Mouse (Mus musculus) myocyte (in vitro differentiated cells): ENCODE results near the gene Lypd6b. TPM values are rescaled to one million over a fixed set of nuclear protein-coding genes. Genes with fewer than 3 reads are reported as not detected.

ENCODE experiments used
- H3K27me3 ChIP-seq: one replicate; pipeline ENCODE4 v1.6.1; 2011; ENCODE audit not compliant: control insufficient read depth, insufficient read depth, insufficient read length
- H3K36me3 ChIP-seq: one replicate; pipeline ENCODE4 v1.6.1; 2011; ENCODE audit not compliant: control insufficient read depth, insufficient read depth
- H3K4me2 ChIP-seq: one replicate; pipeline ENCODE4 v1.6.1; 2011; ENCODE audit warnings: low read depth, control low read depth
- H3K4me3 ChIP-seq: one replicate; pipeline ENCODE4 v1.5.1; 2011; ENCODE audit warnings: mild to moderate bottlenecking, control low read depth, moderate library complexity
- H3K79me2 ChIP-seq: one replicate; pipeline ENCODE4 v1.6.1; 2011; ENCODE audit not compliant: control insufficient read depth, insufficient read depth
- H3ac ChIP-seq: one replicate; pipeline ENCODE4 v1.6.1; 2011; ENCODE audit not compliant: control insufficient read depth, insufficient read length
- CEBPB ChIP-seq: IDR thresholded peaks from 2 replicates; pipeline ENCODE4 v1.6.1; 2011; ENCODE audit warnings: mild to moderate bottlenecking, moderate library complexity; ENCODE audit not compliant: poor library complexity, insufficient read depth, severe bottlenecking
- E2F4 ChIP-seq: IDR thresholded peaks from one replicate; pipeline ENCODE4 v1.6.1; 2011; ENCODE audit warnings: mild to moderate bottlenecking, control low read depth, moderate library complexity; ENCODE audit not compliant: insufficient read depth
- MAX ChIP-seq: IDR thresholded peaks from one replicate; pipeline ENCODE4 v1.6.1; 2011; ENCODE audit warnings: low read depth, mild to moderate bottlenecking, control low read depth
- MYOD1 ChIP-seq, 3 experiments: IDR thresholded peaks; one replicate each; pipeline ENCODE4 v1.6.1; 2011; ENCODE audit warnings: control low read depth in 2 of 3, low read depth in 2 of 3, mild to moderate bottlenecking in 2 of 3, moderate library complexity in 1 of 3; ENCODE audit not compliant: insufficient read length in 2 of 3, control insufficient read depth in 1 of 3
- MYOG ChIP-seq, 3 experiments: IDR thresholded peaks; one replicate each; pipeline ENCODE4 v1.6.1; 2011; ENCODE audit warnings: control low read depth in 2 of 3, low read depth in 2 of 3, mild to moderate bottlenecking in 2 of 3; ENCODE audit not compliant: insufficient read length in 2 of 3, control insufficient read depth in 1 of 3, insufficient read depth in 1 of 3
- POLR2A ChIP-seq: IDR thresholded peaks from one replicate; pipeline ENCODE4 v1.6.1; 2011; ENCODE audit warnings: low read depth, mild to moderate bottlenecking, control low read depth, moderate library complexity; ENCODE audit not compliant: insufficient read length
- POLR2AphosphoS2 ChIP-seq: IDR thresholded peaks from one replicate; pipeline ENCODE4 v1.6.1; 2011; ENCODE audit warnings: low read depth, control low read depth; ENCODE audit not compliant: insufficient read length
- REST ChIP-seq: IDR thresholded peaks from one replicate; pipeline ENCODE4 v1.6.1; 2011; ENCODE audit warnings: mild to moderate bottlenecking, control low read depth, moderate library complexity; ENCODE audit not compliant: insufficient read depth, insufficient read length
- SRF ChIP-seq: IDR thresholded peaks from one replicate; pipeline ENCODE4 v1.6.1; 2011; ENCODE audit warnings: low read depth; ENCODE audit not compliant: control insufficient read depth, insufficient read length
- TCF12 ChIP-seq: IDR thresholded peaks from one replicate; pipeline ENCODE4 v1.6.1; 2011; ENCODE audit warnings: mild to moderate bottlenecking, control low read depth; ENCODE audit not compliant: poor library complexity, insufficient read depth, severe bottlenecking
- TCF3 ChIP-seq: IDR thresholded peaks from one replicate; pipeline ENCODE4 v1.6.1; 2011; ENCODE audit warnings: low read depth, control low read depth; ENCODE audit not compliant: insufficient read length
- USF1 ChIP-seq: IDR thresholded peaks from one replicate; pipeline ENCODE4 v1.6.1; 2011; ENCODE audit warnings: low read depth, mild to moderate bottlenecking, control low read depth, moderate library complexity
- polyA plus RNA-seq: library from polyadenylated mRNA; unstranded; fragments of >200 nt; fragmentation: generic; extraction: Trizol; gene quantifications from one replicate; pipeline ENCODE4 v1.2.1, GENCODE M21; 2012; ENCODE audit warnings: missing spikeins

The Lypd6b gene
- polyA plus RNA-seq, 1 experiment, result 0.35 TPM

- H3ac ChIP-seq, result no peak overlapping the region
- no peak overlapping the region for H3K4me2 ChIP-seq
- no peaks in the 10 kb centered on the region for H3K36me3 ChIP-seq
- no peaks in the 10 kb centered on the region for H3K79me2 ChIP-seq
- TF ChIP-seq TCF12 (no peak), TCF3 (no peak), MAX (no peak), CEBPB (no peak), MYOG (IDR thresholded peaks at IDR 0.05; ENCODE audit: control insufficient read depth in 1 of 3, insufficient read depth in 1 of 3, insufficient read length in 2 of 3, low read depth in 2 of 3) (no peak)
- no peaks in the 10 kb centered on the region for H3K27me3 ChIP-seq
- H3K4me3 ChIP-seq, result no peak overlapping the region
Measured at GRCm38 (mm10) chr2:49869044-49869443, 81.6 kb downstream of the Lypd6b start.

GRCm38 (mm10) chr2:49869782-49870514, 82.5 kb downstream of the Lypd6b start:
- no peak for TF ChIP-seq MYOG (IDR thresholded peaks at IDR 0.05; ENCODE audit: control insufficient read depth in 1 of 3, insufficient read depth in 1 of 3, insufficient read length in 2 of 3, low read depth in 2 of 3)
- no peak for TF ChIP-seq POLR2AphosphoS2
- TF ChIP-seq POLR2A, result no peak
- no peak for TF ChIP-seq MAX
- no peak for TF ChIP-seq TCF3
- TF ChIP-seq E2F4, result no peak
- no peak for TF ChIP-seq CEBPB
- no peak for TF ChIP-seq SRF
- TF ChIP-seq TCF12, result no peak
- TF ChIP-seq USF1, result no peak
- TF ChIP-seq REST, result no peak
- TF ChIP-seq MYOD1 (IDR thresholded peaks at IDR 0.05; ENCODE audit: control insufficient read depth in 1 of 3, insufficient read length in 2 of 3, low read depth in 2 of 3), result no peak
- no peaks in the 10 kb centered on the region for H3K27me3 ChIP-seq
- H3ac ChIP-seq, result no peak overlapping the region
- no peak overlapping the region for H3K4me3 ChIP-seq
- H3K4me2 ChIP-seq, result no peak overlapping the region
- no peaks in the 10 kb centered on the region for H3K79me2 ChIP-seq
- no peaks in the 10 kb centered on the region for H3K36me3 ChIP-seq

DNA sequence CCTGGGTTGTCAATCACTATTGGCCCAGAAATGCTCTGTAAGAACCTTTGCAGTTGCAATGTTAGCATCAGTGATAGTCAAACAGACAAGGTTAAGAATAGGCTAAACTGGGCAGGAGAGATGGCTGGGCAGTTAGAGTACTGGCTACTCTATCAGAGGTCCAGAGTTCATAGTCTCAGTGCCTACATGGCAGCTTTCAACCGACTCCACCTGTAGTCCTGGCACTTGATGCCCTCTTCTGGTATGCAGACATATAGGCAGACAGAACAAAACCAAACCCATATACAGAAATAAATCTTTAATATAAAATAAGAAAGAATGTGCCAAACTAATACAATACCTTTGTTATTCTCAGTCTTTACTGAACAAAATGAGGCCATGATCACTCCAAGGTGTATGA, 83.5 kb downstream of the Lypd6b start:
- TF ChIP-seq SRF (no peak), MYOG (IDR thresholded peaks at IDR 0.05; ENCODE audit: control insufficient read depth in 1 of 3, insufficient read depth in 1 of 3, insufficient read length in 2 of 3, low read depth in 2 of 3) (no peak), USF1 (no peak), TCF12 (no peak), CEBPB (no peak), POLR2A (no peak), REST (no peak), POLR2AphosphoS2 (no peak), E2F4 (no peak), MYOD1 (IDR thresholded peaks at IDR 0.05; ENCODE audit: control insufficient read depth in 1 of 3, insufficient read length in 2 of 3, low read depth in 2 of 3) (no peak), TCF3 (no peak), MAX (no peak)
- Histone ChIP-seq H3K27me3 (no peaks in the 10 kb centered on the region), H3K4me2 (no peak overlapping the region), H3K4me3 (no peak overlapping the region), H3K36me3 (no peaks in the 10 kb centered on the region), H3ac (no peak overlapping the region), H3K79me2 (no peaks in the 10 kb centered on the region)

DNA sequence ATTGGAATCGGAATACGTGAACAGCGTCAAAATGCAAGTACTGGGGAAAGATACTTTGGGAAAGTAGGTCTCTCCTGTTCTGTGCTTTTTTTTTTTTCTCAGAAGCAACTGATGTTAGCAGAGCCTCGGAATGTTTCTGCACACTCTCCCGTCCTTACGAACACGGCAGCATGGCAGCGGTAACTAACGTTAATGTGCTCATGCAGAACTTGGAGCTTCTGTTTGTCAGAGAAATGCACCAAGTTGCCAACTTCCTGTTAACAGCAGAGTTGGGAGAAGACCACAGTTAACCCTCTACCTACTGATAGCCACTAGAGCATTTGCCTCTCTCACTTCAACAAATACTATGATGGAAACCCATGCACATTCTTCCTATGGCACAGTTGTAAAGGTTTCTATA, 93.0 kb downstream of the Lypd6b start:
- no peaks in the 10 kb centered on the region for H3K79me2 ChIP-seq
- no peak overlapping the region for H3K4me3 ChIP-seq
- no peaks in the 10 kb centered on the region for H3K27me3 ChIP-seq

DNA sequence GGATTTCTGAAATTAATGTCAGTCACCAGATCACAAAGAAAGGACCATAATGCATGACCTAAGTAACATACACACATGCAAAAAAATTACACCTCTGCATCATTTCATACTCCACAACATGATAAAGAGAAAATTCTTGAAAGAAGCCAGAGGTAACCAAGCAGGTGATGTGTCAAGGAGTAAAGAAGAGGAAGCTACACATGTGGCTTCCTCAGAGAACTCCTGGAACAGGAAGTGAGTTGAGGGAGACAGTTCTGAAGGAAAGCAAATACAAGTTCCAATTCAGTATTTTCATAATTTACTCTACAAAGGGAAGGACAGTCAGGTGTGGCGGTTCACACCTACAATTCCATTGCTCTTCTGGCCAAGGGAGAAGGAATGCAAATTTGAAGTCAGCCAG, 93.5 kb downstream of the Lypd6b start:
- H3K4me3 ChIP-seq, result no peak overlapping the region

More for the DNA sequence above, 93.0 kb downstream of the Lypd6b start:
- H3K36me3 ChIP-seq, result no peaks in the 10 kb centered on the region
- TF ChIP-seq MYOG (IDR thresholded peaks at IDR 0.05; ENCODE audit: control insufficient read depth in 1 of 3, insufficient read depth in 1 of 3, insufficient read length in 2 of 3, low read depth in 2 of 3) (no peak), REST (no peak), SRF (no peak), CEBPB (no peak), MAX (no peak), MYOD1 (IDR thresholded peaks at IDR 0.05; ENCODE audit: control insufficient read depth in 1 of 3, insufficient read length in 2 of 3, low read depth in 2 of 3) (no peak), POLR2A (no peak), TCF3 (no peak)
- no peak overlapping the region for H3ac ChIP-seq
- no peak overlapping the region for H3K4me2 ChIP-seq

More for the DNA sequence above, 93.5 kb downstream of the Lypd6b start:
- Histone ChIP-seq H3K27me3 (no peaks in the 10 kb centered on the region), H3ac (no peak overlapping the region), H3K4me2 (no peak overlapping the region), H3K79me2 (no peaks in the 10 kb centered on the region), H3K36me3 (no peaks in the 10 kb centered on the region)
- TF ChIP-seq USF1 (no peak), POLR2AphosphoS2 (no peak), REST (no peak), MYOD1 (IDR thresholded peaks at IDR 0.05; ENCODE audit: control insufficient read depth in 1 of 3, insufficient read length in 2 of 3, low read depth in 2 of 3) (no peak), TCF12 (no peak), POLR2A (no peak), SRF (no peak), E2F4 (no peak), MAX (no peak), CEBPB (no peak), MYOG (IDR thresholded peaks at IDR 0.05; ENCODE audit: control insufficient read depth in 1 of 3, insufficient read depth in 1 of 3, insufficient read length in 2 of 3, low read depth in 2 of 3) (no peak), TCF3 (no peak)
